Mouse (Mus musculus) lung, embryonic 14.5 days (tissue): ENCODE measurements around the gene Pon3. TPM values are rescaled to one million over a fixed set of nuclear protein-coding genes. Genes with fewer than 3 reads are reported as not detected.

Experiments used
- ATAC-seq: fragments of 200-750 bp; cut with Nextera tagmentation; 2 replicates; pipeline ENCODE4 v1.8.0; 2017; ENCODE audit warnings: mild to moderate bottlenecking, moderate TSS enrichment, moderate library complexity; ENCODE audit not compliant: insufficient read depth
- DNase-seq: peaks from one replicate; pipeline ENCODE4 v3.0.0-alpha.2; 2015
- H3K27ac ChIP-seq: fragments of 300-500 bp; sonication (generic); 2 replicates; pipeline ENCODE4 v1.5.1; 2014; ENCODE audit warnings: low read depth, mild to moderate bottlenecking, moderate library complexity
- H3K27me3 ChIP-seq: fragments of 300-500 bp; sonication (generic); 2 replicates; pipeline ENCODE4 v1.6.1; 2014; ENCODE audit warnings: low read length, control low read depth; ENCODE audit not compliant: insufficient read depth
- H3K36me3 ChIP-seq: fragments of 300-500 bp; sonication (generic); 2 replicates; pipeline ENCODE4 v1.6.1; 2014; ENCODE audit warnings: control low read depth; ENCODE audit not compliant: insufficient read depth
- H3K4me1 ChIP-seq: fragments of 300-500 bp; sonication (generic); 2 replicates; pipeline ENCODE4 v1.6.1; 2014; ENCODE audit warnings: antibody characterized with exemption, control low read depth; ENCODE audit not compliant: insufficient read depth
- H3K4me2 ChIP-seq: fragments of 300-500 bp; sonication (generic); 2 replicates; pipeline ENCODE4 v1.6.1; 2014; ENCODE audit warnings: mild to moderate bottlenecking
- H3K4me3 ChIP-seq: fragments of 300-500 bp; sonication (generic); 2 replicates; pipeline ENCODE4 v1.5.1; 2014; ENCODE audit warnings: low read depth, low read length
- H3K9ac ChIP-seq: fragments of 300-500 bp; sonication (generic); 2 replicates; pipeline ENCODE4 v1.6.1; 2014
- H3K9me3 ChIP-seq: fragments of 300-500 bp; sonication (generic); 2 replicates; pipeline ENCODE4 v1.6.1; 2016; ENCODE audit warnings: low read depth, low read length, control low read depth
- CTCF ChIP-seq: IDR thresholded peaks from 2 replicates; pipeline ENCODE4 v1.5.1; 2016; ENCODE audit warnings: antibody characterized with exemption, low read depth
- WGBS: fragments of 180-500 bp; shearing (Covaris S2); extraction: QIAGEN DNeasy Blood & Tissue Kit; methylation state at CpG from one replicate; pipeline ENCODE4 v1.1.7; 2014; 5-methylcytosine and 5-hydroxymethylcytosine counted together
- polyA plus RNA-seq: library from polyadenylated mRNA; unstranded; fragments of >200 nt; fragmentation: Nextera tagmentation; extraction: Ambion mirVana; gene quantifications from 2 replicates; pipeline ENCODE4 v1.2.1, GENCODE M21; 2014

Gene Pon3
- polyA plus RNA-seq, 1 experiment from 2014 or later, result 14.2 TPM

DNA sequence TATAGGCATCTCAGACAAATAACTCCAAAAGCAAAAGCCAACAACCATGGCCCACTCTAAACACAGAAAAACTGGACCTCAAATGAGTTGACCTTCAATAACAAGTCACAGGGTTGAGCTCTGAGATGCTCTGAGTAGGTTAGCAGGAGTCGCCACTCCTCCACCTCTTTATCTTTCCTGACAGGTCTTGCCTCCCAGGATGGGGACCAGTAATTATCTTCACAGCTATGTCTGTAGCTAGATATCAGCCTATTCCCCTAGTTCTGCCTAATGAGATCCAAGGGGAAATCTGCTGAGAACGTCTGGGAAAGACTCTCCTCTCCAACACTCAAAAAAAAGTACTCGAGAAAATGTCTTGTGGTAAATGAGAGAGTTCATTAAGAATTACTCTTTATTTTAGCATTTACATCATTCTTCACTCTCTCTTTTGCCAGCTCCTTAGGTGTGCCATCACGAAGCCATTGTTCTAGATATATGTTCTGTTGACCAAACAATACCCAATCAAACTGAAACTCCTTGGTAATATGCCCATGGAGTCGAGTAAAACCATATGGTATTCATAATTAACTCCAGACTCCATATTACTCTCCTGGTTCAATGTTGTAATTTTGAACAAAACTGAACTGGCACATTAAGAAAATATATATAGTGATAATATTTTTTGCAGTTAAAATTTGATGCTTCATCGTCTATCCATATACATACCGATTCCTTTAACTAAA lies 69.7 kb downstream of the Pon3 start:
- H3K4me1 ChIP-seq, result 0 out of 2 replicates have a peak, but pooled peaks cover 4% of the 10 kb centered on the region
- H3K4me2 ChIP-seq, result no peak overlapping the region
- WGBS, result 71% methylated on average over 7 of the region's 7 CpGs
- no peak for TF ChIP-seq CTCF
- H3K27me3 ChIP-seq, result no peaks in the 10 kb centered on the region
- H3K9ac ChIP-seq, result no peak overlapping the region
- H3K36me3 ChIP-seq, result no peaks in the 10 kb centered on the region
- no peaks in the 10 kb centered on the region for H3K9me3 ChIP-seq
- no peak overlapping the region for H3K4me3 ChIP-seq
- DNase-seq (no peak), ATAC-seq (no peak)
- H3K27ac ChIP-seq, result no peak overlapping the region

DNA sequence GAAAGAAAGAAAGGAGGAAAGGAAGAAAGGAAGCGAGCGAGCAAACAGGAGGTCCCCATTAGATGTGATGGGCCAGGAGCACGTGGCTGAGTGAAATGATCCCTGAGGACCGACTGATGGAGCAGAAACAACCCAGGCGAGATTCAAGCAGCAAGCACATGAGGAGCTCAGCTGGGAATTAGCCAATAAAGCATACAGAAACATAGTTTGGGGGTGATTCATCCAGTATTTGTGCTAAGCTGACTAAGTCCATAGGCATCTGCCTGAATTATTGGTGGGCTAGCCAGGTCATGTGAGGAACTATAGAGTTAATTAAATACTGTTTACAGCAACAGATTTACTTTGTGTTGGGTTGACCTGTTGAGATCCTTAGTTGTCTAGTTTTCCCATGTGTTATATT lies 75.4 kb downstream of the Pon3 start:
- Histone ChIP-seq H3K4me3 (no peak overlapping the region), H3K36me3 (no peaks in the 10 kb centered on the region), H3K27ac (no peak overlapping the region), H3K9me3 (no peaks in the 10 kb centered on the region), H3K4me2 (no peak overlapping the region), H3K9ac (no peak overlapping the region), H3K27me3 (no peaks in the 10 kb centered on the region), H3K4me1 (no peaks in the 10 kb centered on the region)
- no peak for TF ChIP-seq CTCF
- DNase-seq, result no peak
- WGBS, result 78% methylated on average over 5 of the region's 5 CpGs
- no peak for ATAC-seq

DNA sequence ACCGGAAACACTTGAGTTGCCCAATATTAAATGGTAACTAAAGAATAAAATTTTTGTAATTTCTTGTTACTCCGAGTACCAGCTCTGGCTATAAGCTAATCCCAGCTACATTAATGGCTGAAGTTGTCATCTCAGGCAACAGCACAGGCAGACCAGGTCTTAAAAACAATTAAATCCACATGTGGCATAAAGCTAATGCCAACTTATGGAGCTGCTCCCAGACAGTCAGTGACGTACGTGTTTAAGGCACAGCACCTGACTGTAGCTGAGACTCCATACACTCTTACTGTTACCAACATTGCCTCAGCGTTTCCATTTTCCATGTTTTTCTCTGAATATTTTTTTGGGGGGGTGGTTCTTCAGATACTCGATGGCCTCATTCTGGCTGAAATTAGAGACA lies 76.9 kb downstream of the Pon3 start:
- DNase-seq, result no peak

DNA sequence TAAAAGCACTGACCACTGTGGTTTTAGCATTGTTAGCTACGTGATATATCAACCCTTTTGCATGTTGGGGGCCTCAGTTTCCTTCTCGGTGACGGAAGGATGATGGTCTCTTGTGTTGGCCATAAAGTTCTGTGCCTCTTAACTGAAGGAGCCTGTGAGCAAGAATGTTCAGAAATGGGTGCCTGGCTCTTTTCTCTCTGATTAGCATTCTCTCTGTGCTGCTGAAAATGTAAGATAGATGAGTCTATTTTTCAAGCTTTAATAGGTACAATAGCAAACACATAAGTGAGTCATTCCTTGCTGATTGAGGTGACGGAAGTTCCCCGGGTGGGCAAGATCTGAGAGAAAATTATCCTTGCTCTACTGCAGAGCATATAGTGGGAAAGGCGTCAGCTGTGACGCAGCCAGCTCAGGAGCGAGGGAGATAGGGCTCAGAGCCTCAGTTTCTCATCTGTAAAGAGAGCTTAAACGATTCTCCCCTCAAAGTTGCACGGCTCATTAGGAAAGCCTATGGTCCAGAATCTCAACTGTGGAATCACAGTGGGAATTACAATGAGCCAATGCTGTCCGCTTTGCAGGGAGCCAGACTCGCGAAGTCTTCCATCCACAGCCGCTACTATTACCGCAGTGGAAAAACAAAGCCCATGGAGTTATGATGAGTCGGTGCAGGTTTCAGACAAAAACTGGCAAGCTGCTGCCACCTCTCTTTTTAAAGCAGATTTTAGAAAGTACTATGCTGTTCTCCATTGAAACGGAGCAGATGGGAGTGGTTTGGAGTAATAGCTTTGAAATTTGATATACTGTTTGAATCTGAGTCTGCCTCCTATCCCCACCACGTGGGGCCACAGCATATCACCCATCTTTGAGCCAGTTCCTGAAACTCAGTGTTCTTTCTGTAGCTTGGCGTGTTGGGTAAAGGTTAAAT lies 77.9 kb downstream of the Pon3 start:
- no peak for TF ChIP-seq CTCF
- Histone ChIP-seq H3K4me2 (peak overlapping the region; percentile 49), H3K4me1 (no peaks in the 10 kb centered on the region), H3K9me3 (no peaks in the 10 kb centered on the region), H3K27me3 (no peaks in the 10 kb centered on the region), H3K4me3 (peak overlapping the region; percentile 13), H3K9ac (no peak overlapping the region), H3K36me3 (no peaks in the 10 kb centered on the region), H3K27ac (no peak overlapping the region)
- 39% methylated on average over 19 of the region's 19 CpGs for WGBS
- ATAC-seq, result peak; percentile 86; the same call in 1 of the 2 replicates
- peak; percentile 65 for DNase-seq

More for the DNA sequence above, 76.9 kb downstream of the Pon3 start:
- Histone ChIP-seq H3K9ac (no peak overlapping the region), H3K4me1 (no peaks in the 10 kb centered on the region), H3K4me2 (no peak overlapping the region), H3K4me3 (no peak overlapping the region), H3K9me3 (no peaks in the 10 kb centered on the region), H3K36me3 (no peaks in the 10 kb centered on the region), H3K27ac (no peak overlapping the region), H3K27me3 (no peaks in the 10 kb centered on the region)
- 87% methylated on average over 6 of the region's 6 CpGs for WGBS
- ATAC-seq, result no peak
- TF ChIP-seq CTCF, result no peak

DNA sequence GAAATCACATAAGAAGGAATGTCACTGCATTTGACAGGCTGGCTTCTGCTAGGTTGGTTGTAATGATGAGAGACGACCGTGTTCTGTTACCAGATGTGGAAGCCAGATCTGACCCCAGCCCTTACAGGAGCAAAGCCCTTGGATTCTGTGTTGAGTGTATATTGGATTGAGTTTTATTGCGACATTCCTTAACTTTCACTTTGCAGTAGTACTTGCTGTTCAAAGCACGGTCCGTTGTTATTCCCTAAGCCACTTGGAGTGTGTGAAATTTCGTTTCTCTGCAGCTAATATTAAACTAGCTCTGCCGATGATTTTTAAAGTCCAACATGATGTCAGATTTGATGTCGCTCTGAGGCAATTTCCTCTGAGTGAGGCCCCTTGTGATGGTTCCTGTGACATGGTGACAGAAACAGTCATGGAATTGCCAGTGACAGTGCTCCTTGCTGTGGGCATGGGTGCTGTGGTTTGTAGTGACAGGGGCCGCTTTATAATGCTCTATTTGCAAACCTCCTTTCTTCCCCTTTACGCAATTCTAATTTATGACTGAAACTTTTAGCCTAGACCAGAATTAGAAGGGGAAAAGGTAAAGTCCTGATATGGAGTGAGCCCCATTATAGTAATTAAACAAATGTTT lies 81.8 kb downstream of the Pon3 start:
- Histone ChIP-seq H3K27me3 (no peaks in the 10 kb centered on the region), H3K4me1 (no peaks in the 10 kb centered on the region), H3K9me3 (no peaks in the 10 kb centered on the region), H3K27ac (no peak overlapping the region), H3K4me2 (no peak overlapping the region), H3K4me3 (no peak overlapping the region), H3K9ac (no peak overlapping the region), H3K36me3 (no peaks in the 10 kb centered on the region)
- no peak for DNase-seq
- no peak for ATAC-seq
- 79% methylated on average over 10 of the region's 10 CpGs for WGBS
- TF ChIP-seq CTCF, result no peak

DNA sequence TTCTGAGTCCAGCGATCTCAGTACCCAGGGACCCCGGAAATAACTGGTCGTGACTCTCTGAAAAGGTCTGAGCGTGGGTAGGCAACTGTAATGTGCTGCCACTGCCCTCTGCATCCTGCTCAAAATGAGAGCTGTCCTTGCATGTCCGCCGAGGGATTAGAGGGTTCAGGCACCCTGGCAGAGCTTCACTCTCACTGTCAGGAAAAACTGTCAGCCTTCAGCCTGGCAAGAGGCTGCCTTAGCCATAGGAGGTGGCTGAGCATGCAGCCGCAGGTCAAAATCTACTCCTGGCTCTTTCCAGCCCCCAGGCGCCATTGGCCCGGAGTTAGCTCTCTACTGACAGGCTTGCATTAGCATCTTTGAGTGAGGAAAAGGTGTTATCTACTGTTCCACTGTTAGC lies 83.5 kb downstream of the Pon3 start:
- Histone ChIP-seq H3K4me3 (no peak overlapping the region), H3K9me3 (no peaks in the 10 kb centered on the region), H3K36me3 (no peaks in the 10 kb centered on the region), H3K4me1 (no peaks in the 10 kb centered on the region), H3K27ac (no peak overlapping the region), H3K9ac (no peak overlapping the region), H3K4me2 (no peak overlapping the region), H3K27me3 (no peaks in the 10 kb centered on the region)
- TF ChIP-seq CTCF, result no peak
- DNase-seq, result no peak
- 70% methylated on average over 9 of the region's 9 CpGs for WGBS
- no peak for ATAC-seq

DNA sequence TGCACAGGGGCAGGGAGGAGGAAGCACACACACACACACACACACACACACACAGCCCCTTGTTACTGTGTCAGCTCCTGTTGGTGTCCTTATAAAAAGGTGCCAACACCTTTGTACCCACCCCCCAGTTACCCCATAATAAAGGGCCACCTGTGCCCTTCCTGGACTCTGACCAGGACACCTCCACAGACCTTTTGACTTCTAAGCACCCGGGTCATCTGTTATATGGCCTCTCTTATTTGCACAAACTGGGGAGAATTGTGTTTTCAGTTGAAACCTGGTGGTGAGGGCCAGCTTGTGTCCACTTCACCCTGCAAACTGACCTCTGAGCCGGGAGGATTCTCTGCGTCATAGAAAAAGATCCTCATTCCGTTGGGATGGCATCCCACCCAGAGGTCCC lies 84.7 kb downstream of the Pon3 start:
- Histone ChIP-seq H3K4me2 (no peak overlapping the region), H3K27ac (no peak overlapping the region), H3K9ac (no peak overlapping the region), H3K36me3 (no peaks in the 10 kb centered on the region), H3K9me3 (no peaks in the 10 kb centered on the region), H3K27me3 (no peaks in the 10 kb centered on the region), H3K4me1 (no peaks in the 10 kb centered on the region), H3K4me3 (no peak overlapping the region)
- no peak for TF ChIP-seq CTCF
- WGBS, result 77% methylated on average over 4 of the region's 4 CpGs
- ATAC-seq (no peak), DNase-seq (no peak)

Other genes with a start within 250 kb of the Pon3 start
- 0.15 TPM in 1 of 2 replicates, not detected in the other for gene Pon1, start 62.3 kb downstream of the Pon3 start, polyA plus RNA-seq
- 39.2 and 42.8 TPM in 2 replicates for gene Pon2, start 42.2 kb upstream of the Pon3 start, polyA plus RNA-seq
- gene Asb4, start 127.1 kb upstream of the Pon3 start, polyA plus RNA-seq, result 8.6 and 10.8 TPM in 2 replicates
- gene Pdk4, start 240.0 kb upstream of the Pon3 start, polyA plus RNA-seq, result 1.1 and 2.0 TPM in 2 replicates